Mouse (Mus musculus) embryonic stem cell, embryonic (primary cell): ENCODE measurements around the gene Lhfpl2.

Experiments used
- CTCF ChIA-PET, 4 experiments: fragments of 300-600 bp in 2 of 4; fragments of 350-600 bp in 2 of 4; sonication (Branson Sonifier 250); formaldehyde crosslinking; loops; one replicate each; lab custom pipeline; 2022; ENCODE audit warnings: inconsistent platforms in 2 of 4; lab: Charles Lee
- POLR2A ChIA-PET, 4 experiments: fragments of 300-600 bp in 2 of 4; fragments of 350-600 bp in 2 of 4; sonication (Branson Sonifier 250); formaldehyde crosslinking; loops; one replicate each; lab custom pipeline; 2022; ENCODE audit warnings: antibody characterized with exemption in 4 of 4, inconsistent platforms in 1 of 4; lab: Charles Lee

Gene Lhfpl2

GRCm38 (mm10) chr13:94173633-94174576 lies 116.3 kb downstream of the Lhfpl2 start:
- ChIA-PET CTCF (interaction anchor here in 2 of 4 experiments (1.2 to 1.4 kb wide), 3 partner anchors 31 to 344 kb away, joined by 3 to 4 read pairs (median 3); no protein-coding TSS in a partner anchor), POLR2A (interaction anchor here in 2 of 4 experiments (0.5 to 2.2 kb wide), 5 partner anchors 9 to 245 kb away, joined by 3 to 10 read pairs (median 4); no protein-coding TSS in a partner anchor)

- ChIA-PET POLR2A (interaction anchor here in 2 of 4 experiments (0.5 to 2.2 kb wide), 6 partner anchors 9 to 402 kb away, joined by 3 to 10 read pairs (median 4); no protein-coding TSS in a partner anchor), CTCF (interaction anchor here in 3 of 4 experiments (0.6 to 1.4 kb wide), 7 partner anchors 16 to 345 kb away, joined by 3 to 4 read pairs (median 3); no protein-coding TSS in a partner anchor)
Measured at GRCm38 (mm10) chr13:94174577-94175279, 117.1 kb downstream of the Lhfpl2 start.

- ChIA-PET CTCF (interaction anchor here (0.6 to 2.0 kb wide), 7 partner anchors 11 to 309 kb away, joined by 3 to 7 read pairs (median 4); no protein-coding TSS in a partner anchor), POLR2A (interaction anchor here in 1 of 4 experiments (1.1 to 2.2 kb wide), 2 partner anchors 11 to 12 kb away, joined by 3 to 10 read pairs; no protein-coding TSS in a partner anchor)
Measured at GRCm38 (mm10) chr13:94175379-94176050, 117.9 kb downstream of the Lhfpl2 start.

GRCm38 (mm10) chr13:94177148-94177547 lies 119.6 kb downstream of the Lhfpl2 start:
- ChIA-PET POLR2A (interaction anchor here in 1 of 4 experiments (0.7 kb wide), 1 partner anchor 149 kb away, joined by 3 read pairs; no protein-coding TSS in a partner anchor), CTCF (interaction anchor here (0.5 to 2.0 kb wide), 30 partner anchors 9 to 1235 kb away, joined by 3 to 14 read pairs (median 3); no protein-coding TSS in a partner anchor)

GRCm38 (mm10) chr13:94178401-94179040 lies 120.9 kb downstream of the Lhfpl2 start:
- POLR2A ChIA-PET: interaction anchor here in 1 of 4 experiments (1.2 kb wide), 1 partner anchor 15 kb away, joined by 3 read pairs; no protein-coding TSS in a partner anchor

GRCm38 (mm10) chr13:94180477-94181420 lies 123.2 kb downstream of the Lhfpl2 start:
- CTCF ChIA-PET: no interaction called here

More at GRCm38 (mm10) chr13:94178401-94179040, 120.9 kb downstream of the Lhfpl2 start:
- CTCF ChIA-PET: interaction anchor here in 2 of 4 experiments (1.3 to 1.8 kb wide), 3 partner anchors 14 to 27 kb away, joined by 4 to 14 read pairs (median 7); no protein-coding TSS in a partner anchor

GRCm38 (mm10) chr13:94182026-94182425 lies 124.4 kb downstream of the Lhfpl2 start:
- CTCF ChIA-PET: no interaction called here
- POLR2A ChIA-PET: no interaction called here

More at GRCm38 (mm10) chr13:94180477-94181420, 123.2 kb downstream of the Lhfpl2 start:
- POLR2A ChIA-PET: no interaction called here

- POLR2A ChIA-PET: interaction anchor here in 1 of 4 experiments (1.2 to 1.7 kb wide), 2 partner anchors 9 kb away, joined by 3 to 6 read pairs; no protein-coding TSS in a partner anchor
- CTCF ChIA-PET: no interaction called here
Measured at GRCm38 (mm10) chr13:94183372-94184021, 125.9 kb downstream of the Lhfpl2 start.

GRCm38 (mm10) chr13:94184726-94185456 lies 127.3 kb downstream of the Lhfpl2 start:
- CTCF ChIA-PET: interaction anchor here in 1 of 4 experiments (0.9 kb wide), 1 partner anchor 15 kb away, joined by 3 read pairs; no protein-coding TSS in a partner anchor
- POLR2A ChIA-PET: interaction anchor here in 2 of 4 experiments (0.6 to 1.2 kb wide), 3 partner anchors 8 to 398 kb away, joined by 3 to 6 read pairs (median 4); no protein-coding TSS in a partner anchor

- POLR2A ChIA-PET: interaction anchor here in 1 of 4 experiments (0.6 kb wide), 1 partner anchor 399 kb away, joined by 4 read pairs; no protein-coding TSS in a partner anchor
Measured at GRCm38 (mm10) chr13:94185631-94186030, 128.0 kb downstream of the Lhfpl2 start.

GRCm38 (mm10) chr13:94188200-94189086 lies 130.8 kb downstream of the Lhfpl2 start:
- ChIA-PET CTCF (interaction anchor here in 1 of 4 experiments (1.1 kb wide), 1 partner anchor 11 kb away, joined by 3 read pairs; no protein-coding TSS in a partner anchor), POLR2A (interaction anchor here in 2 of 4 experiments (0.6 to 1.3 kb wide), 2 partner anchors 14 to 55 kb away, joined by 3 read pairs; no protein-coding TSS in a partner anchor)

More at GRCm38 (mm10) chr13:94185631-94186030, 128.0 kb downstream of the Lhfpl2 start:
- CTCF ChIA-PET: no interaction called here

- CTCF ChIA-PET: interaction anchor here in 3 of 4 experiments (0.6 to 2.7 kb wide), 5 partner anchors 13 to 15 kb away, joined by 3 to 7 read pairs (median 4); no protein-coding TSS in a partner anchor
Measured at GRCm38 (mm10) chr13:94190386-94190785, 132.8 kb downstream of the Lhfpl2 start.

GRCm38 (mm10) chr13:94193227-94193626 lies 135.6 kb downstream of the Lhfpl2 start:
- POLR2A ChIA-PET: interaction anchor here in 2 of 4 experiments (0.6 to 1.9 kb wide), 4 partner anchors 9 to 384 kb away, joined by 3 to 5 read pairs (median 3); no protein-coding TSS in a partner anchor

More at GRCm38 (mm10) chr13:94190386-94190785, 132.8 kb downstream of the Lhfpl2 start:
- POLR2A ChIA-PET: interaction anchor here in 1 of 4 experiments (1.0 kb wide), 1 partner anchor 34 kb away, joined by 3 read pairs; no protein-coding TSS in a partner anchor

More at GRCm38 (mm10) chr13:94193227-94193626, 135.6 kb downstream of the Lhfpl2 start:
- CTCF ChIA-PET: interaction anchor here in 3 of 4 experiments (0.9 to 1.6 kb wide), 4 partner anchors 12 to 16 kb away, joined by 3 to 4 read pairs (median 3); no protein-coding TSS in a partner anchor
